Mouse (Mus musculus) megakaryocyte, embryonic 14.5 days (primary cell): ENCODE measurements at regions not wholly inside any gene's neighbourhood (a gene's known extent, or its start where the extent isn't known, plus 50 kb on each side); places are given as distances from the start of the nearest gene placed in this dataset.

Experiments used
- FLI1 ChIP-seq: IDR thresholded peaks from 2 replicates; pipeline ENCODE4 v1.6.1; 2012; ENCODE audit warnings: low read length, inconsistent platforms, mixed read lengths
- GATA1 ChIP-seq: IDR thresholded peaks from 3 replicates; pipeline ENCODE4 v1.6.1; 2012; ENCODE audit warnings: mixed read lengths, low read length, inconsistent platforms, borderline replicate concordance

- TF ChIP-seq FLI1 (no peak), GATA1 (no peak)
Observed at GRCm38 (mm10) chr7:67426076-67426475, 53.4 kb upstream of the Mef2a start.
